Mouse (Mus musculus) heart, embryonic 16.5 days (tissue): ENCODE measurements around the gene Angptl8. TPM values are rescaled to one million over a fixed set of nuclear protein-coding genes. Genes with fewer than 3 reads are reported as not detected.
A peak's percentile ranks its signal among the peaks of the same experiment; 100 is the strongest.

Experiments
- ATAC-seq: fragments of 200-750 bp; cut with Nextera tagmentation; replicated peaks from 2 replicates; pipeline ENCODE4 v1.8.0; 2017; ENCODE audit warnings: moderate number of reproducible peaks; ENCODE audit not compliant: insufficient read depth, low FRiP score; ENCODE audit errors: extremely low read depth
- H3K27ac ChIP-seq: fragments of 300-500 bp; sonication (generic); 2 replicates; pipeline ENCODE4 v1.5.1; 2014; ENCODE audit warnings: mild to moderate bottlenecking, low read length, control low read depth, moderate library complexity
- H3K27me3 ChIP-seq: fragments of 300-500 bp; sonication (generic); 2 replicates; pipeline ENCODE4 v1.6.1; 2014; ENCODE audit warnings: low read length, mixed read lengths; ENCODE audit not compliant: control insufficient read depth, insufficient read depth
- H3K36me3 ChIP-seq: fragments of 300-500 bp; sonication (generic); 2 replicates; pipeline ENCODE4 v1.6.1; 2014; ENCODE audit not compliant: control insufficient read depth, insufficient read depth
- H3K4me1 ChIP-seq: fragments of 300-500 bp; sonication (generic); 2 replicates; pipeline ENCODE4 v1.6.1; 2014; ENCODE audit warnings: low read length, mixed read lengths; ENCODE audit not compliant: control insufficient read depth, insufficient read depth
- H3K4me2 ChIP-seq: fragments of 300-500 bp; sonication (generic); 2 replicates; pipeline ENCODE4 v1.6.1; 2014; ENCODE audit warnings: low read depth, mild to moderate bottlenecking, control low read depth, low read length
- H3K4me3 ChIP-seq: fragments of 300-500 bp; sonication (generic); 2 replicates; pipeline ENCODE4 v1.5.1; 2014; ENCODE audit warnings: mild to moderate bottlenecking, control low read depth, low read length
- H3K9ac ChIP-seq: fragments of 300-500 bp; sonication (generic); 2 replicates; pipeline ENCODE4 v1.6.1; 2014; ENCODE audit warnings: low read length, control low read depth
- H3K9me3 ChIP-seq: fragments of 300-500 bp; sonication (generic); replicated peaks from 2 replicates; pipeline ENCODE4 v1.6.1; 2016; ENCODE audit warnings: low read length; ENCODE audit not compliant: control insufficient read depth
- WGBS: fragments of 180-500 bp; shearing (Covaris S2); extraction: QIAGEN DNeasy Blood & Tissue Kit; methylation state at CpG from one replicate; pipeline ENCODE4 v1.1.7; 2014; 5-methylcytosine and 5-hydroxymethylcytosine counted together
- polyA plus RNA-seq: library from polyadenylated mRNA; unstranded; fragments of >200 nt; fragmentation: Nextera tagmentation; extraction: Ambion mirVana; gene quantifications from 2 replicates; pipeline ENCODE4 v1.2.1, GENCODE M21; 2015

Angptl8 gene
- polyA plus RNA-seq, 1 experiment from 2014 or later, result 1.7 TPM

GRCm38 (mm10) chr9:21803986-21804644 is 31.2 kb upstream of the Angptl8 start:
- peak; percentile 91 for ATAC-seq

DNA sequence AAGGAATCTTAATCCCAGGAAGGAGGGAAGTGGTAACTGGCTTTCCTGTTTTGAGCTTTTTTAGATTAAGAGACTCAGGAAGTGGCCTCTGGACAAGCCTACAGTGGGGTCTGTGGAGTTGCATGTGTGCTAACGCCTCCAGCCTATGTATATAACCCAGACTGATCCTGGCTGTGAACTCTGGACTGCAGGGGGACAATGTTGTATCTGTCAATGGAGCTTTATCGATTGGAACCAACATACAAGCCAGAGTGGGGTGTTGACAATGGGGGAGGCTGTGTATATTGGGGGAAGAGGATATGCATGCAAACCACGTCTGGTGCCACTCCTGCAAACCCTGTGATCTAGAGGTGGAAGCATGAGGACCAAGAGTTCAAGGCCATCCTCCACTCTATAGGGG is 28.9 kb upstream of the Angptl8 start:
- Histone ChIP-seq H3K27me3 (no peaks in the 10 kb centered on the region), H3K4me1 (peaks cover 6% of the 10 kb centered on the region), H3K9me3 (no peaks in the 10 kb centered on the region), H3K4me3 (no peak overlapping the region), H3K9ac (no peak overlapping the region), H3K36me3 (peaks cover 2% of the 10 kb centered on the region; the same call in 1 of the 2 replicates), H3K4me2 (no peak overlapping the region), H3K27ac (no peak overlapping the region)
- 51% methylated on average over 3 of the region's 3 CpGs for WGBS
- no peak for ATAC-seq

More at GRCm38 (mm10) chr9:21803986-21804644, 31.2 kb upstream of the Angptl8 start:
- 24% methylated on average over 13 of the region's 13 CpGs for WGBS
- H3K4me1 ChIP-seq, result peaks cover 6% of the 10 kb centered on the region
- H3K36me3 ChIP-seq, result no peaks in the 10 kb centered on the region
- H3K9me3 ChIP-seq, result no peaks in the 10 kb centered on the region
- H3K9ac ChIP-seq, result peak overlapping the region; percentile 60
- peak overlapping the region; percentile 25 for H3K4me3 ChIP-seq
- peak overlapping the region; percentile 56 for H3K4me2 ChIP-seq
- peak overlapping the region; percentile 76 for H3K27ac ChIP-seq
- no peaks in the 10 kb centered on the region for H3K27me3 ChIP-seq

DNA sequence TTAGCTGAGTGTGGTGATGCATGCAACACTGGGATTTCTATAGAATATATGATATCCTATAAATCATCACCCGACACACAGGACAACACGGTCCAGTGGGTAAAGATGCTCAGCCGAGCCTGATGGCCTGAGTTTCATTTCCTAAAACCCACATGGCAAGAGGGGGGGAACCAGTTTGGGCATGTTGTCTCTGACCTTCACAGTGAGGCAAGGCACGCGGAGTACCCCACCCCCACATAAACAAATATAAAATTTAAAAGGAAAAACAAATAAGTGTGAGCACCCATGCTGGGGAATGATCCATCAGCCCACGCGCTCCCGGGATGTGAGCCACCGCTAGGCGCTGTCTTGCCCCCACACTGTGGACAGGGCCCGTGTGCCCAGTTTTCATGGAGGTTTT is 28.3 kb upstream of the Angptl8 start:
- no peak for ATAC-seq
- no peak overlapping the region for H3K4me3 ChIP-seq
- H3K9ac ChIP-seq, result no peak overlapping the region
- no peak overlapping the region for H3K4me2 ChIP-seq
- H3K9me3 ChIP-seq, result no peaks in the 10 kb centered on the region
- WGBS, result 83% methylated on average over 11 of the region's 11 CpGs
- H3K36me3 ChIP-seq, result peaks cover 2% of the 10 kb centered on the region; the same call in 1 of the 2 replicates
- peaks cover 6% of the 10 kb centered on the region for H3K4me1 ChIP-seq
- H3K27me3 ChIP-seq, result no peaks in the 10 kb centered on the region
- H3K27ac ChIP-seq, result no peak overlapping the region

DNA sequence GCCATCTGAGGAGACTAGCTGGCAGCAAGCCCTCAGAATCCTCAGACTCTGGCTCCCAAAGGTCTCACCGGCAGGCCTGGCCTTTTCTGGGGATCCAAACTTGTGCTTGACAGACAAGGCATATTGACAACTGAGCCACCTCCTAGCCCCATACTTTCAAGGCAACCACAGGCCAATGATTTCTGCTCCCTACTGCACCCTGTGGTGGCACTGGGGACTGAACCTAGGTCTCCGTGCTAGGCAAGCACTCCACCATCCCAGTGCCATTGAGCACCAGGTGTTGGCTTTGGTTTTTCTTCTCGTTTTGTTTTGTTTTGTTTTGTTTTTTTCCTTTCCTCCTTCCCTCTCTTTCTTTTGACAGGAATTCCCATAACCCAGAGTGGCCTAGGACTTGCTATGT is 26.7 kb upstream of the Angptl8 start:
- no peak for ATAC-seq
- peaks cover 5% of the 10 kb centered on the region; the same call in 1 of the 2 replicates for H3K36me3 ChIP-seq
- H3K27ac ChIP-seq, result no peak overlapping the region
- no peak overlapping the region for H3K9ac ChIP-seq
- H3K4me3 ChIP-seq, result no peak overlapping the region
- 58% methylated on average over 3 of the region's 3 CpGs for WGBS
- no peak overlapping the region for H3K4me2 ChIP-seq
- H3K9me3 ChIP-seq, result no peaks in the 10 kb centered on the region
- peaks cover 6% of the 10 kb centered on the region for H3K4me1 ChIP-seq
- no peaks in the 10 kb centered on the region for H3K27me3 ChIP-seq

GRCm38 (mm10) chr9:21811170-21811569 is 24.1 kb upstream of the Angptl8 start:
- WGBS, result 85% methylated on average over 5 of the region's 5 CpGs
- H3K4me2 ChIP-seq, result no peak overlapping the region
- no peak overlapping the region for H3K27ac ChIP-seq
- H3K9ac ChIP-seq, result no peak overlapping the region
- no peak for ATAC-seq
- peaks cover 8% of the 10 kb centered on the region; the same call in 1 of the 2 replicates for H3K36me3 ChIP-seq
- H3K4me3 ChIP-seq, result no peak overlapping the region
- H3K27me3 ChIP-seq, result no peaks in the 10 kb centered on the region
- H3K4me1 ChIP-seq, result no peaks in the 10 kb centered on the region
- no peaks in the 10 kb centered on the region for H3K9me3 ChIP-seq

- no peak for ATAC-seq
- H3K4me2 ChIP-seq, result no peak overlapping the region
- H3K4me3 ChIP-seq, result no peak overlapping the region
- no peaks in the 10 kb centered on the region for H3K9me3 ChIP-seq
- H3K36me3 ChIP-seq, result 0 out of 2 replicates have a peak, but pooled peaks cover 7% of the 10 kb centered on the region
- no peaks in the 10 kb centered on the region for H3K27me3 ChIP-seq
- H3K27ac ChIP-seq, result no peak overlapping the region
- H3K9ac ChIP-seq, result no peak overlapping the region
- H3K4me1 ChIP-seq, result no peaks in the 10 kb centered on the region
- 62% methylated on average over 9 of the region's 9 CpGs for WGBS
Measured at GRCm38 (mm10) chr9:21816716-21817305, 18.5 kb upstream of the Angptl8 start.

GRCm38 (mm10) chr9:21818125-21818524 is 17.2 kb upstream of the Angptl8 start:
- Histone ChIP-seq H3K4me2 (no peak overlapping the region), H3K4me1 (no peaks in the 10 kb centered on the region), H3K27me3 (no peaks in the 10 kb centered on the region), H3K9ac (no peak overlapping the region), H3K36me3 (0 out of 2 replicates have a peak, but pooled peaks cover 7% of the 10 kb centered on the region), H3K9me3 (no peaks in the 10 kb centered on the region), H3K27ac (no peak overlapping the region), H3K4me3 (no peak overlapping the region)
- ATAC-seq, result no peak
- 82% methylated on average over 4 of the region's 4 CpGs for WGBS

DNA sequence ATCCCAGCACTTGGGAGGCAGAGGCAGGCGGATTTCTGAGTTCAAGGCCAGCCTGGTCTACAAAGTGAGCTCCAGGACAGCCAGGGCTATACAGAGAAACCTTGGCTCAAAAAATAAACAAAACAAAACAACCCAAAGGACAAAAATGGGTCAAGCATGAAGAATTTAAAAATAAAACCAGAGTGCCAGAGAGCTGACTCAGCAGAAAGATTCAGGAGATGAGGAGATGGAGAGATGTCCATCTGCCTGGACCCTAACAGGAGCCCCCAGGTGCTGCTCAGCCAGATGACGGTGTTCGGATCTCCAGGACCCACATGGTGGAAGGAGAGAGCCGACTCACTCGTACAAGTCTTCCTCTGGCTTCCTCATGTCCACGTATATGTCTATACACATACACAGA is 16.7 kb upstream of the Angptl8 start:
- no peaks in the 10 kb centered on the region for H3K9me3 ChIP-seq
- H3K27me3 ChIP-seq, result no peaks in the 10 kb centered on the region
- 0 out of 2 replicates have a peak, but pooled peaks cover 5% of the 10 kb centered on the region for H3K36me3 ChIP-seq
- H3K9ac ChIP-seq, result no peak overlapping the region
- no peak overlapping the region for H3K4me3 ChIP-seq
- no peak overlapping the region for H3K27ac ChIP-seq
- 92% methylated on average over 6 of the region's 6 CpGs for WGBS
- H3K4me1 ChIP-seq, result no peaks in the 10 kb centered on the region
- H3K4me2 ChIP-seq, result no peak overlapping the region
- ATAC-seq, result no peak

GRCm38 (mm10) chr9:21819181-21819729 is 16.1 kb upstream of the Angptl8 start:
- no peak for ATAC-seq
- H3K36me3 ChIP-seq, result 0 out of 2 replicates have a peak, but pooled peaks cover 5% of the 10 kb centered on the region
- H3K27ac ChIP-seq, result no peak overlapping the region
- no peaks in the 10 kb centered on the region for H3K9me3 ChIP-seq
- H3K9ac ChIP-seq, result no peak overlapping the region
- 94% methylated on average over 2 of the region's 2 CpGs for WGBS
- H3K4me2 ChIP-seq, result no peak overlapping the region
- H3K4me3 ChIP-seq, result no peak overlapping the region
- no peaks in the 10 kb centered on the region for H3K4me1 ChIP-seq
- H3K27me3 ChIP-seq, result no peaks in the 10 kb centered on the region
